Mouse (Mus musculus) thymus, postnatal 36 days (tissue): ENCODE measurements at regions not wholly inside any gene's neighbourhood (a gene's known extent, or its start where the extent isn't known, plus 50 kb on each side); places are given as distances from the start of the nearest gene placed in this dataset.
A peak's percentile ranks its signal among the peaks of the same experiment; 100 is the strongest.

Source experiments
- DNase-seq, 2 experiments: peaks; one replicate each; pipeline ENCODE4 v3.0.0; 2022; ENCODE audit warnings: mixed read lengths in 2 of 2

DNA sequence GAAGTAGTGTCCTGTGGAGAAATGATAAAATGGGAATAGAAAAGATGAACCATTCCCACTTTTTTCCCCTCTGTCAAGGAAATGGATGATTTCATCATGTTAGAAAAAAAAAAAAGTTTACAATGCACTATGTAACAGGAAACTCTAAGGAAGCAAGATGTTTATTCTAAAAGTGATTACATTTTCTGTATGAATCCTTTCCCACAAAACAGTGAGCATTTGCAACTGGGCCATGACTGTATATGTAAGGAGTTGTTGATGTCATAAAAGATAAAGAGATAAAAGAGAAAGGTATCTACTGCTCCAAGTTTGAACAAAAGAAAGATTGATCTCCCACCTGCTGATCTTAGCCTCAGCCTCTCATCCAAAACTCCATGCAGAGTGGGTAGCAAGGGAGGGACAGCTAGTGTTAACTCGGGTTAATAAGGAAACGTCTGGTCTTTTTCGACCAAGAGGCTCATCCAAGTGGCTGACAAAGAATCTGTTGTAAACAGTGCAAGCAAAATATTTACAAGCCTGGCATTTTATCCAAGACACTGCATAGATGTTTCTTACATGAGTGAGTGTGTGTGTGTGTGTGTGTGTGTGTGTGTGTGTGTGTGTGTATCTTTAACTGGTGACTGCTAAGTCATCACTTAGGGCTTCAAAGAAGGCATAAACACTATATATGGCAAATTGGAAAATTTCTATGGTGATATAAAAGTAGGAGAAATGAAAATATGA is 213.3 kb downstream of the Gm9733 start:
- DNase-seq = no peak

DNA sequence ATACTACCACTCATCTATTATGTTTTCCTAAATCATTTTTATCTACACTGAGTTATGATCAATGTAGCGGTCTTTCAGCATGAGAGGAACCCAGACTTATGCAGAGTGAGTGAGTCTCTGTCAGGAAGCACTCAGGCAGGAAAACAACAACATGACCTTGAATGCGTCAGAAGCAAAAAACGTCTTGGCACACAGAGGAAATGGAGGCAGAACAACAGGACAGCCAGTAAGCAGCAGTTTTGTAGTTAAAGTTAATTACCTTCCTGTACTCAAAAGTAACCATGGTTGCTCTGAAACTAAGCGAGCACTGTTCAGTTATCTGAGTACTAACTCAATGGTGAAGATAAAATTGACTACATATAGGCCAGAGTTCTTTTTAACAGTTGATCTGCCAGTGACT is 205.4 kb downstream of the Gm9733 start:
- no peak for DNase-seq

DNA sequence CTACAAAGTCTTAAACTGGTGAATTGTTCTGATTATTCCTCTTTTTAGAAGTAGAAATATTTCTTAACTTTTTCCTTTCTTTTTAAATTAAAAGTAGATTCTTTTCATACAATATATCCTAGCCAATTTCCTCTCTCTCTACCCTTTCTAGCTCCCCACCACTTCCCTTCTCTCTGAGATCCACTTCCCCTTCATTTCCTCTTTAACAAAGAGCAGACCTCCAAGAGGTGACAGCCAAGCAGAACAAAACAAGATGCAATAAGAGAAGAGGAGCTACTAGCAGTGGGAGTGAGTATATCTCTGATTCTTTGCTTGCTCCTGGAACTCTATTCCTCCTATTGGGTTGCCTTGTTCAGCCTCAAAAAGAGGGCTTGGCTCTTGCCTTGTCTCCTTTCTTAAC is 203.7 kb downstream of the Gm9733 start:
- no peak for DNase-seq

DNA sequence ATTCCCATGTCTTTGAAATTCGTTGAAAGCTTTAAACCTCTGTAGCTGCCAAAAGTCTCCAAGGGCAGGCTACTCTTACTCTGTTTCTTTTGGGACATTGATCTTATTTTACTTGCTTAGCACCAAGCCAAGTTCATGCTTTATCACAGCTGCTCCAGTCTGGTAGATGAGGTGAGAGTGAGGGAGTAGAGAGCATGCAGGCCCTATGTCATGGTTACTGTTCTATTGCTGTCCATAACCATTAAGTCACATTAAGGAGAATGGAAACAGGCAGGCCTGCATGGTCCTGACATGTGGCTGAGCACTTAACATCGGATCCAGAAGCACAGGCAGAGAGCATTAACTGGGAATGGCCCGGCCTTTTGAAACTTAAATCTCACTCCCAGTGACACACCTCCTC is 203.1 kb downstream of the Gm9733 start:
- DNase-seq = no peak

DNA sequence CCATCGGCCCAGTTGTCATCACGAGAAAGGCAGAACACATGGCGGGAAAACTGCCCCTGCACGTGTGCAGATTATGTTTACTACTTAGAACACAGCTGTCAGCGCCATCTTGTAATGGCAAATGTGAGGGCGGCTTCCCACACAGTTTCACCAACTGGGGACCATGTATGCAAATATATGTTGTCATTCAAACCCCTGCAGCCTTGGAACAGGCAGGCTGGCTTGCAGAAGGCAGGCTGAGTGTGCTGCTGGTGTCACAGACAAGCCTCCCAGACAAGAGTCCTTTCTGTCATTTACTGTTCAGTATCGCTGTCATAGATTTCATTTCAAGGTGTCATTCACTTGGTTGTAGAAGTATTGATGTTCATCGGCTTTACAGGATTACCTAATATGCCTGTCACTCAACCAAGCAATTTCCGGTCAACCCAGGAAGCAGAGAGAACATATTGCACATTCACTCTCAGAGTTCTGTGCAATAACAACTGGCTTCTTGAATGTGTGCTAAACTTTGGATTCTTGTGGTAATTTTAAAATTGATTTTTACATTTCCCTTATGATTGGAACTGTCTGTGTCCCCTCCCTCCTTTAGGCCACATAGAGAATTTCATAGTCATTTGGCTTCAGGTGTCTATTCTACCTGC is 202.3 kb downstream of the Gm9733 start:
- DNase-seq = no peak

DNA sequence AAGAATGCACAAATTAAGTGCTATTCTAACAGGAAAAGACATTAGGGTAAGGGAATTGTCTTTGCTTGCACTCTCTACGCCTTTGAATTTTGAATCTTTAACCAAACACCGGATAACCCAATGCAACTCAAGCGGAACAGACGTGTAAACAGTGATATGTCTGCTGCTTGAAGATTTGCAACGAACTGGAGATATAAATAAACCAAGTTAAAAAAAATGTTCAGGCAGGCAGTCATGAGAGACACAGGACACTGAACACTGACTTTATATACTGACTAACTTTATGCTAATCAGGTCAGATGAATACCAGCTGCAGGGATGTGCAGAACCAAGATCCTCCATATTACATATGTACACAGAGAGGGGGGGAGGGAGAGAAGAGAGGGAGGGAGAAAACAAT is 200.0 kb downstream of the Gm9733 start:
- DNase-seq = no peak

DNA sequence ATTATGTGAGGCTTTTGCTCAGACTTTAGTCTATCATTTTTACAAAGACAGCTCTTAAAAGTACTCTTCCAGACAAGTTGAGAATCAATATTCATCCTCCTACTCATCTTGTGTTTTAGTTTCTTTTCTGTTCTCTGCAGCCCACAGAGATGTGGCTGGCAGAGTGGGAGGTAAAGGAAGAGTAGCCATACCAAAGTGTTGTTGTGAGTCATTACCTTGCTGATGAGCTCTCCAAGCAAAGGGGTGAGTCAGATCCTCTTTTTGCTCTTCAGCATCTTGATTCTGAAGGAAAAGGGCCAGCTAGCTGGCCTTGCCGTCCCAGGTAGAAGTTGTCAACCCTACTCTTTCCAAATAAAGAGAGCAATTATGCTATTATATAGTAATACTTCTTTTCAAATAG is 192.6 kb downstream of the Gm9733 start:
- no peak for DNase-seq

DNA sequence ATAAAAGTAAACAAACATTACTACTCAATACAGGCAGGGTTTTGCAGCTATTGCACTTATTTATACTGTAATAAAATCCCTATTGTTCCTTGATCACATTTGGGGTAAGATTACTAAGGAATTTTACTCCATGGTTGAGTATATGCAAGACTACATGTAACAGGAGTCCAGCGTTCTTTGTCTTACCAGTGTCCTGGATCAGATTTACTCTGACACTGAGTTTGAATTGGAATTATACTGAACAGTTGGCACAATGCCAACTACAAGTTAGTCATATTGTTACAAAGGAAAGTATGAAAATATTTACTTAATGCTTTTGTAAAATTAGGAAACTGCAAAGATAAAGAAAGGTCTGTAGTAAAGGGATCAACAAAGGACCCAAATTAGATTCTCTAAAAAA is 178.4 kb downstream of the Gm9733 start:
- no peak for DNase-seq

DNA sequence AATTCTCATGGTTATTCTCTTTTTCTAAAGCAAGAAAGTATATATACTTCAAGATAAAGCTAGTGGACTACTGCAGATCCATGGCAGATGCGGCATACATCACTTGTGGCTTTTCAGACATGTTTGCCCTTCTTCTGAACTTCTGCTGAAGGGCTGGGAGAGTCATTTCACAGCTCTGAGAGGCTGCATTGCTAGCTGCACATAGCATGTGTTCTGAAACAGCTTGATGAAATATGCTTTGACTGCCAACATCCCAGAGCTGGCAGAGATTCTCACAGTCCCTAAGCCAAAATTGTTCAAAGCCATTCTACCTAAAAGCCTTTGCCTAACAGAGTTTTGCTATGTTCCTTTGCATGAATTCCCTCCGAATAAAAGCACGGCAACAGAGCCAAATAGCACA is 177.9 kb downstream of the Gm9733 start:
- DNase-seq = no peak

DNA sequence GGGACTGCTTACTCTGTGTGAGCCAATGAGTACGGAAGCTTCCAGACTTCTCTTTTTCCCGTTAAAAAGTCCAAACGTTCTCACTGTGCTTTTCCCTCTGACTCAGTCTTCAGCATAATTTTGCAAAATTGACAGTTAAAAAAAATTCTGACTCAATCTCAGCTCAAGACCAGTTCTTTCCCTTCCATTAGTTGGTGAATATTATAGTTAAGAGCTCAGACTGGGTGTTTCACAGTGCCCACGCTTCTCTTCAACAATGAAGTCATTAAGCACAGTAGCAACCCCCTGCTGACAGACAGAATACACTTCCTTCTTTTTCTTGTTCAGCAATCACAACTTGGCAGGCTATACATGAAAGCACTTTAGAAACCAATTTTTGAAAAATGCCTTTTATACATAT is 175.4 kb downstream of the Gm9733 start:
- DNase-seq = no peak

DNA sequence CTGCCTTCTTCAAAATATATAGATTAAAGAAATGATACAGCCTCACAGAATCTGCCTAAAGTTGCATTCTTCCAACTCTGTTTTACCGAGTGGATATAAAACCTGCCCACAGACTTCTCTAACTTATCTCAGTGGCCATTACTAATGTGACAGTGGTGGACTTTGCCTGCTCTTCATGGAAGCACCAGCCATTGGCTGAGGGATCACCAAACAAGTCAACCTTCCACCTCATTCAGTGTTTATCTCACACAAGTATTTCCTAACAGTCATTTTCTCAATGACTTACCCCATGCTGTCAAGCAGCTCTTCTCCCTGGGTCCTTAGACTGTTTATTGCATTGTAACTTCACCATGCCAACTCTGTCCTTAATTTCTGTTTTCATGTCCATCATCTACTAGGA is 174.3 kb downstream of the Gm9733 start:
- DNase-seq = no peak

DNA sequence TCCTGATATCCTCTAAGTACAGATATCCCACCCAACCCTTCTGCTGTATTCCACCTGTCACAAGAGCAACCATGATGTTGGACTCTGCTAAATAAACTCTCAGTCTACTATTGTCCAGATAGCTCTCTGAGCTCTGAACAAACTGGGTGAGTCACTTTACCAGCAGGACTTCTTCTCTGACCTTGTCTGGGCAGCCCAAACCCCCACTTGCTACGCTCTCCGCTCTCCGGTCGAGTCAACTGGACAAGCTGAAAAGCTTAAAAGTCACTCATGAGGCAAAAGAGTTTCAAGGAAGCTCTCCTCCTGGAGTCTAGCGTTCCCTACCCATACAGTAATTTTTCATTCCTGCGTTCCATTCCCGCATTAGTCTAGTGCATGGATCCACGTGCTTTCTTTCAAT is 173.2 kb downstream of the Gm9733 start:
- DNase-seq = no peak

DNA sequence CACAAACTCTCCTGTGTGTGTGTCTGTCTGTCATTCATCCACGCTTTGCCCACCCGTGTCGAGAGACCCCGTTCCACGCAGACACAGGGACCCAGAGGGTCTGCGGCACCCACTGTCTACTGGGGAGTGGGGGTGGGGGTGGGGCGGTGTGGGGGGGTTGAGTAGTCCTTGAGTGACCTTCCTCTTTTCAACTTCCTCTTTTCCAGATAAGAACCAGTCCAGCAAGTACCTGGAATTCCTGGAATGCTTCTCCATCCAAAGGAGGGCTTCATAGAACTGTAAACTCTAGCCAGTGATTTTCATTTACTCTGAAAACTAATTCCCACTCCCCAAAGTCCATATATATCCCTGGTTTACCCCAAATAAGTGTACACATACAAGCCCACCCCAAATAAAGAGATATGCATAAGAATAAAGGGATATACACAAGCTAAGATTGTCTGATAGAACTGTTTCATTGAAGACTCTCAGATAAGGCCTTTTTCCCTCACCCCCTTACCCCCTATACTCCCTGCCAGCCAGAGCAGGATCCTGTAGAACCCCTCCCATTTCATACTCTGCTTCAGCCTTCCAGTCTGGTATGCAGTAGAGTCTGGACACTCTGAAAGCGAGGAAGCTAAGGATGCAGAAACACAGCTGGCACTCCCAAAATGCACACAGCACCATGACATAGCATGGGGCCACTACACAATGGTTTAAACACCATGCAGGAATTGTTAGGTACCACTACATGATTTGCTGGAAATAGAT is 172.0 kb downstream of the Gm9733 start:
- no peak for DNase-seq

DNA sequence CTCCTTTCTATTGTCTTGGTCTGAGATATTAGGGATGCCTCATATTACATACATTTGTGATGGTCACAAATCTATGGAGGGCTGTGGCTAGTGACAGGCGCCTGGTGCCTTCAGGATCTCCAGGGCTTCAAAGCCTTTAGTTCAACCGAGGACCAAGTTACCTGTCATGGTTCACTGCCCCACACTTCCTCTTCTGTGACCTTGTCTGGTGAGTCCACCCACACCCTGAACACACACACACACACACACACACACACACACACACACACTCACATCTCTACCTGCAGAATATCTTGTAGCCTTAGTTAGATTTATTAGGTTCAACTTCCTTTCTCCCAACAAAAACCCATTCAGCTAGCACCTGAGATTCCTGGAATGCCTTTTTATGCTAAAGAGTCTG is 156.3 kb downstream of the Gm9733 start:
- DNase-seq = no peak

DNA sequence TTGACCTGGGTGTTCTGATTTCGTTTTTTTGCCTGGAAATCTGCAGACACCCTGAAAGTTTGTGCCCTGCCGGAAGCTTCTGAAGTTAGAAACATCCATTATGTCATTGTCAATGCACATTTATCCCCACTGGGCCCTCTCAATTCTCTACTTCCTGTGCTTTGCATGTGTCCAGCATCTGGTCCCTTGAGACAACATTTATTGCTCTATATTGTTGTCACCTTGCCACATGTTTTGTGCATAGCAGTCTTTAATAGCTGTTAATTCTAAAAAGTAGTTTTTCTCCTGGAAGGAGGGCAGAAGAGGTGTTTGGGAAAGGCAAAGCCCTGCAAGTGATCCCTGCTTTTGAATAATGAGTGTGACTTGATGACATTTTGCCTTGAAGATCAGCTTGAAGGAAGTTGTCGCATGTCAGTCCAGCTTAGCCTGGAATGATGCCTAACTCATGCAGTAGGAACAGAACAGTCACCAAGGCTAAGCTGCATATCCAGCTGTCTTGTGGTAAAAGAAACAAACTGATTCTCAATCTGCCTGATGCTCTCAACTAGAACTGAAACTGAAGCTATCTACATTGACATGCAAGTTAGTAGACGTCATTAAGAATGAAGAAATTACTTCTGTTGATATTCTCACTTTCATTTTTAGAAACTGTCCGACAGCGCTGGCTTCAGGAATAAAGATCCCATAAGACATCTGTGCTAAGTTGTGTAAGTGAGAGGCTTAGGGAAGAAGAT is 152.9 kb downstream of the Gm9733 start:
- no peak for DNase-seq

DNA sequence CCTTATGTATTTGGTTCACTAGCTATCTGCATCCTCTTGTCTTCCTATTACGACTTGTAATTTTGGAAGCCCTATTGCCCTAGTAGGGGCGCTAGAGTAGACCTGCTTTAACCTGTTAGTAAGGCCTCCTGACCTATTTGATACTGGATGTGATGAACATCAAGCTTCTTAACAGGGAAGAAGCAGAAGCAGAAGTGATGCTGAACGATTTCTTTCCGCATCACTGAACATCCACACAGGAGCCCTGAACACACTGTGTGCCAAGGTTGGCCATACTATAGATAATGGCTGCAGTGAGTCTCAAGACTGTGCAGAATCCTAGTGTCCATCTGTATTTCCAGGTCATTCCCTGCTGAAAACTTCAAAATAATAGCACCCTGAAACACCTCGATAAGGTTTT is 151.0 kb downstream of the Gm9733 start:
- no peak for DNase-seq

DNA sequence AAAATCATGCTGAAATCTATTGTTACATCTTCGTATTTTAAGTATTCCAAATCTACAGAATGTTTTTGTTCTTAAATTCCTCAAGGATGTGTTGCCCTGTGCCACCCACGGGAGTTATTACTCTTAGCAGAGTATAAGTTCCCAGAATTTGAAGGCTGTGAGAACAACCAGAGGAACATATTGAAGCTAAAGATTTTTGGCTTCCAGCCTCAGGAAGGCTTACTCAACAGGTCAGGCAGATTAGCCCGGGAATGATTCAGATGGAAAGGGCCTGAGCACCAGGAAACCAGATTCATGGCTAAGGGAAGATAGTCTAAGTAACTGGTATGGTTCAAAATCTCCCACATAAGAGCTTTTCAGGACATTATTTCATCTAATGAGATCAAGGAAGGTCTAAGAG is 145.4 kb downstream of the Gm9733 start:
- DNase-seq = no peak

DNA sequence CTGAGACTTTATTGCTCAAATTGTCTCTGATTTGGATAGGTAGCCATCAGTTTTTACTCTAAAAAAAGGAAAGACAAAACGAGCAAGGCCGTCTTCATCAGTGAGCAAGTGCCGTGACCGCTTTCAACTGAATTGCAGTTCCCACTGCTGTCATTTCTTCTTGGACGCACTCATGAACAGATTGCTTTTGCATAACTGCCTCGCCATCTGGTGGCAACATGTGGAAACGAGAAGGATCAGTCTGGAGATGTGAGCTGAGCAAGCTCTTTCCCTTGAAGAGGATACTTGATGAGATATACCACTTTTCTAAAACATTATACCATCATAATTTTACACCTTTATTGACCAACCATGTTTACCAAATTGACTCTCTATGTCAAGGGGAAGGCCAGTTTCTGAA is 137.7 kb downstream of the Gm9733 start:
- DNase-seq = peak; percentile 70 to 71

DNA sequence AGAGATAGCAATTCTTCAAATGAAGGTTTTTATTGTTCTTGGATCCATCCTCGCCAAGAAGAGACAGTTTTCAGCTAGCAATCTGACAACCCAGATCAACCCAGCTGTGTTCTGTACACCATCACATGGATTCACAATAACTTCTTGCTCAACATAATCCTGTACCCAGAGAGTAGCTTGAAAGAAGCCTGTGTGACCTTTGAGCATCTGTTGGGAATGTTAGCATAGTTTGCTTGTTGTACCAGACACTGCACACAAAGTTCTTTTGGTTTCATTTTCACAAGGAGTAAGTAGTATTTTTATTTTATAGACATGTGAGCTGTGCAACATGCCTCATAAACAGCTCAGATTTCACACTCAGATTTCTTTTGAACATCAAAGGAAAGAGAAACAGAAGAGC is 136.0 kb downstream of the Gm9733 start:
- DNase-seq = no peak

DNA sequence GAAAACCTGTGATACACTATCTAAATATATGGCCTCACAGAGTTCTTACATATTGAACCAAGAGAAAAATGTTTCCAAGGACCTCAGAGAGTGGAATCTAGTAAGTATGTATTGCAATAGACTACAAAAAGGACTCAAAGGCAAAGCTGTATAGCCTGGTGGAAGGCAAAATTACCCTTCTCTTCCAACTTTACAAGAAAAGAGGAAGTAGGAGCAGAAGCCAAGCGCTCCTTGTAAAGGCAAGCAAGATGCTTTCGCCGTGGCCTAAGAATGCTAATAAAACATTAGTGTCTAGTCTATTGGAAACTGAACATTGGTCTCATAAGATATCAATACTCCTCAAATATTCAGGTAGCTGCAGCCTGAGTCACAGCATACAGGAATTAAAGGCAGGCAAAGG is 134.0 kb downstream of the Gm9733 start:
- no peak for DNase-seq

DNA sequence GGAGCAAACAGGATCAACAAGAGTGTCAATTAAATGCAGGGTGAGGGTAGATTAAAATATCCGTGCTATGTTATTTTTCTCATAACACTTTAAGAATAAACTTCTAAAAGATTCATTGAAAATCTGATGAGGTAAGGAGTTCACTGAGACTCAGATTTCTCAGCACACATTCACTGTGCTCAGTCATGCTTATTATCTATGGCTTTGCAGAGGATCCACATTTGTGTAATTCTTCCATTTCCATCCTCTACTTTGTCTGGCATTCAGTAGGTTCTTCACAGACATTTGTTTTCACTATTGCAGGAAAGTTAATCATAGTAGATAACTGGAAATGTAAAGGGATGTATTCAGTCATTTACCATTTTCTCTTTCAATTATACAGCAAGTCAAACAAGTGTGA is 131.8 kb downstream of the Gm9733 start:
- no peak for DNase-seq

DNA sequence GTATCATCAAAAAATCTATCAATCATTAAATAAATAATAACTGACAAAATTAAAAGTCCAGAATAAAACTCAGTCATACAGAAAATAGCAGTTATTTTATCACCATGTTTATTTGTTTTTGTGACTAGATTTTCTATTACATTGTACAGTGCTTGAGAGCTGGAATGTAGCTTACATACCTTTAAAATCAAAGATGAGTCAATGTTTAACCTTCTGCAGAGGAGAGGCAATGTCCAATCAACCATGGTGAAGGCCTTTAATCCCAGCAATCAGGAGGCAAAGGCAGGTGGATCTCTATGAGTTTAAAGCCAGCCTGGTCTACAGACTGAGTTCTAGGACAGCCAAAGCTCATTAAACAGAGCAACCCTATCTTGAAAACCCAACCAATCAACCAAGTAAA is 131.1 kb downstream of the Gm9733 start:
- no peak for DNase-seq

DNA sequence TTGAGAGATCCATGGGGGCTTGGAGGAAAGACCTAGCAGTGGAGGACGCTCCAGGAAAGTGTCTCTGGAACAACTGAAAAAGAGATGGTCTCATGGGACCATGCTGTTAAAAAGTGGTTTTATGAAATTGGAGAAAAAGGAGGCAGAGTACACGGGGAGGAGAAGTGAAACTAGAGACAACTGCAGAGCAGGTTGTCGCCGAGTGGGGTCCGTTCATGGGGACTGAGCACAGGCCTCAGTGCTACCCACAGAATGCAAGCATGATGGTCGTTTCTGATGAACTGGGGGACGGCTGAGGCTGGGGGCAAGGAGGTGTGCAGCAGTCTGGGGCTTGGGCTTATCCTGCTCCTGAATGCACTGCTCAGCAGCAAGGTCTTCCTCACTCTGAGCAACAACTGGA is 129.3 kb downstream of the Gm9733 start:
- DNase-seq = no peak
